Mouse (Mus musculus) lung, adult 10 weeks (tissue): ENCODE measurements around the gene Gm609. TPM values are rescaled to one million over a fixed set of nuclear protein-coding genes. Genes with fewer than 3 reads are reported as not detected.

Source experiments
- polyA plus RNA-seq: library from polyadenylated mRNA; stranded (reverse); fragments of 350-450 nt; fragmentation: Illumina TruSeq; extraction: RNeasy Lipid Tissue Mini Kit (QIAGEN cat#74804); gene quantifications from one replicate; pipeline ENCODE4 v1.2.3, GENCODE M21; 2014; ENCODE audit warnings: low read depth, low replicate concordance; ENCODE audit not compliant: insufficient read depth

Gene Gm609
- polyA plus RNA-seq = not detected

DNA sequence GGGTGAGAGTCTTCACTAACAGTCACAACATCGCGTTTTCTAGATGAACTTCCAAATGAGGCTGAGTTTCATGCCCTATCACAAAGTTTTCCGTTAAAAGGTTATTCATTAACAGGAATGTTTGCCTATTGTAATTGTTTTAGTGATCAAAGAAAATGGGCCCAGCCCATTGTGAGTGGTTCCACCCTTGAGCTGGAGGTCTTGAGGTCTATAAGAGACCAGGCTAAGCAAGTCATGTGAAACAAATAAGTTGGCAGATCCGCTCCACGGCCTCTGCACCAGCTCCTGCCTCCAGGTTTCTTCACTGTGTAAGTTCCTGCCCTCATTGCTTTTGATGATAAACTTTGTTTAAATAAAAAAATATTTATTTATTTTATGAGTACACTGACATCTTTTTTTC lies at the start of gene Gm609:
Gene Gm609, minus strand, starts transcription at position 43 of the 400 bp plus-strand sequence.

DNA sequence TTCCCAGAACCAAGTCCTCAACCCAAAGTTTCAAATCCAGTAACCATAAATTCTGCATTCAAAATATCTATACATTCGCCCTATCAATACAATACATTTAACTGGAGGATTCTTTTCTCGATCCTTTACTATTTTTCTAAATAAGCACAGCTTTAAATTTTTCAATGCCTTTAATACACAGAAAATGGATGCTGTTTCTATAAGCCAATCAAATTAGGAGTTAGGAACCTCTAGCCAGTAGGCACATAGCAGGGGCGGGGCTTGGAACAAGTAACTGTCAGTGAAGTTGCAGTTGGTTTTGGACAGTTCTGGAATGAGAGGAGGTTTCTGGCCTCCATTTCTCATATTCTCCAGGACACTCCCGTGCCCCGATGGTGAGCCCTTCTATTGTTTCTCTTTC lies 42.2 kb upstream of the Gm609 start, which contains the start of gene Slc9c1:
Gene Slc9c1, plus strand, starts transcription at position 301 of the 400 bp plus-strand sequence.

DNA sequence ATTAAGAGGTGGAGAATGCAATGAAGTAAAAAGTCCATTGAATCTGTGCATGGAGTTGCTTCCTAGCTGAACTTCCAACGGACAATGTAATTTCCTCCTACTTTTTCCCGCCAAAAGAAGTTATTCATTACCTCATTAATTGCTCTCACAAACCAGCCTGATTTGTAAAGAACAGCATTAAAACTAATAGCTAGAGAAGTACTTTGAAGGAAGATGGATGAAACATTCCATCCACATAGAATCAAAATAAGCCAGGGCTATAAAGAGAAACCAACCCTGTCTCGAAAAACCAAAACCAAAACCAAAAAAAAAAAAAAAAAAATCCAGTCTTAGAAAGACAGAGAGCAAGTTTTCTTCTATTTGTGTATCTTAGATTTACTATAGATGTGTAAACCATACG lies 39.2 kb upstream of the Gm609 start, which contains the start of gene Gm17783:
Gene Gm17783, minus strand, starts transcription at position 101 of the 400 bp plus-strand sequence.

DNA sequence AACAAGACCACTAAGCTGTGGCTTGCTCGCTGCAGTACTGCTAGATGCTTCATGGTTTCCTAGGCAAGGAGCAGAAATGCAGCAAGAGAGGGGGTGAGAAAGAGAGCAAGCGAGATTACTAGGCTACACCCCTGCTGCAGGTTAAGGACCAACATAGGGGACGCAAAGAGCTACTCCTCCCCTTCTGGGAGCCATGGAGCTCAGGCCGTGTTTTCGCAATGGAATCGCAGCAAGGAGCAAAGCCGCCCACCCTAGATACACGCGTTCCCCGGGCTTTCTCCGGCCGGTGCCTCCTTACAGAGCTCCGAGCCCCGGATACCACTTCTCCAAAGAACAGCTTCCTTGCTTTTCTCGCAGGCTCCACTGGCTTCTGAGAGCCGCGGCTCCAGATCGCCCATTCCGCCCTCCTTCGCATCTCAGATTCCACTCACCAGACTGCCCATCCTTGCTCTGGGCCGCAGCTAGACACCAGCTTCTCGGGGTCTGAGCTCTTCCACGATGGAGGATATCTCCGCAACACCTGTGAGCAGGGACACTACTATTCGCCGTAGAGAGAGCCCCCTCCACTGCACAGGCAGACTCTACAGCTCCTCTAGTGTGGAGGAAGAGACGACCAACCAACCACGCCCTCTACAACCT lies 84.2 kb downstream of the Gm609 start, which contains the start of gene Cd200:
Gene Cd200, minus strand, starts transcription at position 629 of the 639 bp plus-strand sequence.

Other genes starting within 250 kb of the Gm609 start
- gene Cd200, start 83.9 kb downstream of the Gm609 start, polyA plus RNA-seq = 386 TPM
- not detected for gene Gm17783, start 39.1 kb upstream of the Gm609 start, polyA plus RNA-seq
- gene Slc9c1, start 42.3 kb upstream of the Gm609 start, polyA plus RNA-seq = not detected
- 0.74 TPM for gene Gcsam, start 117.4 kb upstream of the Gm609 start, polyA plus RNA-seq
- 0.28 TPM for gene BC016579, start 161.1 kb upstream of the Gm609 start, polyA plus RNA-seq
- gene Tmprss7, start 200.7 kb upstream of the Gm609 start, polyA plus RNA-seq = not detected
- 0.52 TPM for gene Tagln3, start 231.6 kb upstream of the Gm609 start, polyA plus RNA-seq
- gene Abhd10, start 250.0 kb upstream of the Gm609 start, polyA plus RNA-seq = 9.7 TPM